Mouse (Mus musculus): ENCODE data around the gene Pid1. TPM values are rescaled to one million over a fixed set of nuclear protein-coding genes. Genes with fewer than 3 reads are reported as not detected.

Gene Pid1
- total RNA-seq, 4 experiments from 2014 or later, result 34.3 to 49.7 (median 38.0) TPM

GRCm38 (mm10) chr1:84077023-84077422 lies 287.0 kb downstream of the Pid1 start:
- no peak for DNase-seq (ENCODE audit: low spot score in 2 of 2)

GRCm38 (mm10) chr1:84056884-84057630 lies 306.9 kb downstream of the Pid1 start:
- no peak for DNase-seq (ENCODE audit: low spot score in 2 of 2)

DNA sequence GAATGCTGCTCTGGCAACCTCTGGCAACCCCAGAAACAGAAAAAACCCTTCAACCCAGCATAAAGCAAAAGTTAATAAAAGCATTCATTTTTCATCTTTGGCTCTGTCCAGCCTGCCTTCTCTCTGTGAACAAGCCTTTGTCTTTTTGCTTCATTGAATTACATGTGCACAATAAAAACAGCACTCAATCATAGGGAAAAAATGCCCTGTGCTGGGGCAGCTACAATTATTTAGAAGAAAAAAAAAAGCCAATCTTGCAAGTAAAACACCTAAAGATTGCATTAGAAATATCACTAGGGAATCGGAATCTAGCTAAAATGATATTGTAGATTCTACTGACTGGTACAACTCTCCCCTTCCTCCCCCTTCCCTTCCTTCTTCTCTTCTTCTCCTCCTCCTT lies 307.7 kb downstream of the Pid1 start:
- DNase-seq (ENCODE audit: low spot score in 2 of 2), result no peak

DNA sequence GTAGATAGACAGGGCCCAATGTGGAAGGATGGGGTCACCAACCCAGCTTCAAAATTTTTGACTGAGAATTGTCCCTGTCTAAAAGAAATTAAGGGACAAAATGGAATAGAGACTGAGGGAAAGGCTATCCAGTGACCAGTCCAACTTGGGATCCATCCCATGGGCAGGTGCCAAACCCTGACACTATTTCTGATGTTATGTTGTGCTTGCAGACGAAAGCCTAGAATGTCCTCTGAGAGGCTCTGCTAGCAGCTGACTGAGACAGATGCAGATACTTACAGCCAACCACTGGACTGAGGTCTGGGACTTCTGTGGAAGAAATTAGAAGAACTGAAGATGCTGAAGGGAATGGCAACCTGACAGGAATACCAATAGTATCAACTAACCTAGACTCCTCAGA lies 338.2 kb downstream of the Pid1 start:
- no peak for DNase-seq (ENCODE audit: low spot score in 2 of 2)

GRCm38 (mm10) chr1:84012871-84013375 lies 351.1 kb downstream of the Pid1 start:
- DNase-seq (ENCODE audit: low spot score in 2 of 2), result no peak

GRCm38 (mm10) chr1:84002630-84003029 lies 361.4 kb downstream of the Pid1 start:
- no peak for DNase-seq (ENCODE audit: low spot score in 2 of 2)

Small RNA genes lying within 50 kb of the gene (microRNA-seq; reads per million reads assigned to microRNA genes)
- 0 reads per million in 2 experiments for gene Mir6353
